Mouse (Mus musculus) heart, postnatal 0 days (tissue): ENCODE measurements around the gene Resp18. TPM values are rescaled to one million over a fixed set of nuclear protein-coding genes. Genes with fewer than 3 reads are reported as not detected.

Source experiments
- ATAC-seq: fragments of 200-750 bp; cut with Nextera tagmentation; 2 replicates; pipeline ENCODE4 v1.8.0; 2017; ENCODE audit warnings: low read depth, moderate number of reproducible peaks, moderate library complexity; ENCODE audit not compliant: insufficient read depth
- DNase-seq: peaks from one replicate; pipeline ENCODE4 v3.0.0-alpha.2; 2016; ENCODE audit warnings: low spot score
- H3K27ac ChIP-seq: fragments of 300-500 bp; sonication (generic); 2 replicates; pipeline ENCODE4 v1.5.1; 2014; ENCODE audit warnings: low read depth, mild to moderate bottlenecking
- H3K27me3 ChIP-seq: fragments of 300-500 bp; sonication (generic); 2 replicates; pipeline ENCODE4 v1.6.1; 2014; ENCODE audit warnings: low read length, mixed read lengths; ENCODE audit not compliant: control insufficient read depth, insufficient read depth
- H3K36me3 ChIP-seq: fragments of 300-500 bp; sonication (generic); replicated peaks from 2 replicates; pipeline ENCODE4 v1.6.1; 2014; ENCODE audit warnings: low read length, mixed read lengths; ENCODE audit not compliant: control insufficient read depth, insufficient read depth
- H3K4me1 ChIP-seq: fragments of 300-500 bp; sonication (generic); 2 replicates; pipeline ENCODE4 v1.6.1; 2014; ENCODE audit warnings: antibody characterized with exemption; ENCODE audit not compliant: control insufficient read depth, insufficient read depth
- H3K4me2 ChIP-seq: fragments of 300-500 bp; sonication (generic); 2 replicates; pipeline ENCODE4 v1.6.1; 2014; ENCODE audit warnings: low read depth, mild to moderate bottlenecking, low read length, moderate library complexity
- H3K4me3 ChIP-seq: fragments of 300-500 bp; sonication (generic); 2 replicates; pipeline ENCODE4 v1.5.1; 2014; ENCODE audit warnings: low read depth, low read length
- H3K9ac ChIP-seq: fragments of 300-500 bp; sonication (generic); replicated peaks from 2 replicates; pipeline ENCODE4 v1.6.1; 2014; ENCODE audit warnings: low read depth, low read length, mixed read lengths
- H3K9me3 ChIP-seq: fragments of 300-500 bp; sonication (generic); replicated peaks from 2 replicates; pipeline ENCODE4 v1.6.1; 2016; ENCODE audit warnings: low read length; ENCODE audit not compliant: control insufficient read depth
- CTCF ChIP-seq: IDR thresholded peaks from 2 replicates; pipeline ENCODE4 v1.5.1; 2016; ENCODE audit warnings: antibody characterized with exemption, control low read depth, low read depth
- EP300 ChIP-seq: IDR thresholded peaks from 2 replicates; pipeline ENCODE4 v1.6.1; 2016; ENCODE audit warnings: antibody characterized with exemption, low read depth
- WGBS: fragments of 180-500 bp; shearing (Covaris S2); extraction: QIAGEN DNeasy Blood & Tissue Kit; methylation state at CpG from one replicate; pipeline ENCODE4 v1.1.7; 2014; 5-methylcytosine and 5-hydroxymethylcytosine counted together
- polyA plus RNA-seq: library from polyadenylated mRNA; unstranded; fragments of >200 nt; fragmentation: Nextera tagmentation; extraction: Ambion mirVana; gene quantifications from 2 replicates; pipeline ENCODE4 v1.2.1, GENCODE M21; 2015
- total RNA-seq: library from RNA; depleted of rRNA; stranded (reverse); fragments of >200 nt; gene quantifications from 2 replicates; pipeline ENCODE4 v1.2.3, GENCODE M21; 2014; ENCODE audit warnings: low replicate concordance

Gene Resp18
- total and polyA plus RNA-seq, 2 experiments from 2014 or later: not detected

DNA sequence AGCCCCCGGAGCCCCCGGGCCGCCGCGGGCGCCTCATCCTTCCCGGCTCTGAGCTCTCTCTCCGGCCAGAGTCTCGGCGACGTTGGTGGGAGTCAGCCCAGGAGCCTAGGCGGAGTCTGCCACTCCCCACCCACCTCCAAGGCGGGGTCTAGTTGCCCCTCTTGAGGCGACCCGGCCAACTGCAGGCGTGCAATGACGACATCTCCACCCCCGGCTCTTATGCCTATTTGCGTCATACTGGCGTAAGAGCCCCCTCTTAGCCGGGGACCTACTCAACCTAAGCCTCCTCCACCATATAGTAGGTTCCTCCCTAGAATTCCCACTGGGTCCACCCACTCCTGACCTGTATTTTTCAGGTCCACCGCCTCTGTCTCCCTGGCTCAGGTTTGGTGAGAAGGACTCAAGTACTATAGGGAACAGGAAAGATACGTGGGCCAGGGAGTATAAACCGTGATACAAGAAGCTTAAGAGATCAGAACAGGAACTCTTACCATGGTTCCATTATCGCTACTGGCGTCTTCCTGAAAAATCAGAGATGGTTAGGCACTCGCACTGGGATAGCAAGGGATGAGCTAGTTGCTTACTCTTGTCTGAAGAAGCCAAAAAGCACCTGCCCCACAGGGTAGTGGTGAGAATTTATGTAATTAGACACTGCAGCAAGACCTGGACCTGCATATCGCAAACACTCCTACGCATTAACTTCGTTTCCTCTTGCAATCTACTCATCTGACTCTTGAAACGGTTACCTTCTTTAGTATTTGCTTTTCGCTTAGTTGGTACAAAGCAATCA is 13.9 kb downstream of the Resp18 start, which contains the start of gene Ptprn:
TSS of gene Ptprn (minus strand) at position 412 of the 790 bp plus-strand sequence.
- DNase-seq (no peak), ATAC-seq (no peak)
- Histone ChIP-seq H3K4me2 (no peak within 1 kb of the TSS), H3K9me3 (no peaks in the 10 kb centered on the region), H3K27ac (no peak within 1 kb of the TSS), H3K36me3 (no peaks in the 10 kb centered on the region), H3K4me3 (no peak within 1 kb of the TSS), H3K4me1 (no peaks in the 10 kb centered on the region), H3K9ac (no peak within 1 kb of the TSS), H3K27me3 (peaks cover 40% of the 10 kb centered on the region)
- TF ChIP-seq CTCF (no peak), EP300 (no peak)
- 9% methylated on average over 32 of the region's 32 CpGs for WGBS

DNA sequence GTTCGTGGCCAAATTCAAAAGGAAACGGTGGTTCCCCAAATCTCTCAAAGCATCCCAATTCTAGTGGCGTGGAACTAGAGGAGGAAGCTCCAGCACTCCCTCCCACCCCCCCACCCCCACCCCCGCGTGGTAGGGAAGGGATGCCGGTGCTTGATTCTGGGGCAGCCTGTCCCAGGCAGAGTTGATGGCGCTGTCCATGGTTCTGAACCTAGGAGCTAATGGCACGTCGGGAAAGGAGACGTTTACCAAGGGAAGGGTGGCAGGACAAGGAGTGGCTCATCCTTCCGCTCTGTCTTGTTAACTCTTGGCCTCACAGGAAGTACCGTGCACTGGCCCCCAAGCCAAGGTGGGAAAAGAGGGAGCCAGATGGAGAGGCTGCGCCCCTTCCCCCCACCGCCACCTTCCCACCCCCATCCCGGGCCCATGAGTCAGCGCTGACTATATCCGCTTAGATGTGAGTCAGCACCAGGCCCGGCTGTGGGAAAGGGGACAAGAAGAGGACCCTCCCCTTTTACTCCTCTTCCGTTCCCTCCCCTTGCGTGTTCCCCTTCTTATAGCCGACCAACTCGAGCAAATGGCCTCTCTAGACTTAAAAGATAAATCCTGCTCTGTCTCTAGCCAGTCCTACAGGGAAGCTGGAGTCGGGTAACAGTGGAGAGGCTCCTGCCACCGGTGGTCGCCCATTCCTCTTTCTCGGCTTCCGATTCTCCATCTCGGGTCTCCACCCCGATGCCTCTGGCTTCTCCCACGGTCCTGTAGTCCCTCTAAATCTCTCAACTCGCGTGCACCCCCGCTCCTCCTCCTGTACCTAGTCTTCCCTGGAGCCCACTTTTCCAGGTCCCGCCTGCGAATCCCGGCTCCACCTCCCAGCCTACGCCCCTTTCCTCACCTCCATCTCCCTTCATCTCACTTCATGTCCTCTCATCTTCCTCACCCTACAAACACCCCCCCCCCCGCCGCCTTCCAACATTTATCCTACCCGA is 15.0 kb downstream of the Resp18 start:
- Histone ChIP-seq H3K9ac (no peak overlapping the region), H3K27me3 (peaks cover 40% of the 10 kb centered on the region), H3K27ac (no peak overlapping the region), H3K4me3 (no peak overlapping the region), H3K9me3 (no peaks in the 10 kb centered on the region), H3K4me2 (no peak overlapping the region), H3K36me3 (no peaks in the 10 kb centered on the region), H3K4me1 (no peaks in the 10 kb centered on the region)
- no peak for ATAC-seq
- TF ChIP-seq CTCF: no peak
- TF ChIP-seq EP300: no peak
- peak; percentile 66 for DNase-seq
- 1% methylated on average over 40 of the region's 40 CpGs for WGBS

DNA sequence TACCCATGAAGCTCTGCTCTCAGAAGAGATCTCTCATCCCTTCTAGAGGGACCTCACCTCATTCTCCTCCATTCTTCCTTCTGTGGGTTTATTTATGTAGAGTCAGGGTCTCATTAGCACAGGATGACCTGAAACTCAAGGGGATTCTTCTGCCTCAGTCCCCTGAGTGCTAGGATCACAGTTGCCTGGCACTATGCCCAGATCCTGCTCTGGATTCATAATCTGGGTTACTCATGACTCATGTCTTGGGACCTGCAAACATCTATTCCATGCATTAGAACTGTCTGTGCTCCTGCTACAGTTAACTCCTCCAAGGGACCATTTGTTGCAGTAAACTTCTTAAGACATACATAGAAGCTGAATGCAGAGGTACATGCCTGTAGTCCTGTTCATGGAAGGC is 16.9 kb downstream of the Resp18 start:
- Histone ChIP-seq H3K36me3 (no peaks in the 10 kb centered on the region), H3K9me3 (no peaks in the 10 kb centered on the region), H3K4me3 (no peak overlapping the region), H3K27ac (no peak overlapping the region), H3K9ac (no peak overlapping the region), H3K27me3 (peaks cover 40% of the 10 kb centered on the region), H3K4me2 (no peak overlapping the region), H3K4me1 (no peaks in the 10 kb centered on the region)
- no peak for ATAC-seq
- DNase-seq: no peak
- no peak for TF ChIP-seq EP300
- no peak for TF ChIP-seq CTCF

DNA sequence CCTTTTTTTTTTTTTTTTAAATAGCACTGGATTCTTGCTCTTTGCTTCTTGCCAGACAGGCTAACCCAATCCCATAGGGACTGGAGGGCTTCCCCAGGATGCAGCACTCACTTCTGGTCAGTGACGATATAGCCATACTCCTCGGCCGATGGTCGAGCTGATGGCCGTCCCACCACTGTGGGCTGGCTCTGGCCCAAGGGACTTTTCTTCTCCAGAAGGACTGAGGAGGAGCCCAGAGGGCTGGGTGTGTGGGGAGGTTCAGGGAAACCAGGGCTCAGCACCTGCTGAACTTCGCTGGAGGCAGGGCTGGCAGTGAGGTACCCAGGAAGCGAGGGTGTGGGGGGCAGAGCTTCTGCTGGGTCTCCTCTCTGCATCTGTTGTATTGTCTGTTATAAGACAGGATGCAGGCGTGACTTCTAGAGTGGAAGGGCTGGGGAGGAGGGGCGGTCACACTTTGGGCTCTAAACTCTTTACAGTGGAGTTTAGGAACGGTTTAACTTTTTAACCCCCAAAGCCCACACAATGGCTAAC is 22.6 kb downstream of the Resp18 start:
- no peak overlapping the region for H3K4me3 ChIP-seq
- no peaks in the 10 kb centered on the region for H3K27me3 ChIP-seq
- H3K4me2 ChIP-seq: no peak overlapping the region
- DNase-seq (no peak), ATAC-seq (no peak)
- no peak for TF ChIP-seq EP300
- no peak for TF ChIP-seq CTCF
- H3K4me1 ChIP-seq: peaks cover 3% of the 10 kb centered on the region
- H3K27ac ChIP-seq: no peak overlapping the region
- no peaks in the 10 kb centered on the region for H3K36me3 ChIP-seq
- no peak overlapping the region for H3K9ac ChIP-seq
- H3K9me3 ChIP-seq: no peaks in the 10 kb centered on the region
- 37% methylated on average over 10 of the region's 10 CpGs for WGBS

DNA sequence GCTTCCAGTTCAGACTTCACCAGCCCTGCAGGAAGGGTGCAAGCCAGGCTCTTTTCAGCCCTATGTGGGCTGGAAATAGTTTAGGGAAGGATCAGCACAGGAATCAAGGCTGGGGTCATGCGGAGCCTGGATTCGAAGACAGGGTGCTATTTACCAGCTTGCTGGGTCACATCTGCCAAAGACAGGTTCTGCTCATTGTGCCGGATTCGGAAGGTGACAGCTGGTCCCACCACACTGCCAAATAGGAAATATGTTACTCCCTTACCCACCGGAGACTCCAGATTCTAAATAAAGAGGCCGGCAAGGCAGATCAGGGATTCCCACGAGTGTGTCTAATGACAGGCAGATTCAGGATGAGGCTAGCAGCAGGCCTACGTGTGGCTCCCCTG is 23.6 kb downstream of the Resp18 start:
- Histone ChIP-seq H3K4me3 (no peak overlapping the region), H3K9me3 (no peaks in the 10 kb centered on the region), H3K9ac (no peak overlapping the region), H3K36me3 (no peaks in the 10 kb centered on the region), H3K27me3 (no peaks in the 10 kb centered on the region), H3K27ac (no peak overlapping the region), H3K4me2 (no peak overlapping the region), H3K4me1 (peaks cover 3% of the 10 kb centered on the region)
- TF ChIP-seq EP300 (no peak), CTCF (no peak)
- ATAC-seq (no peak), DNase-seq (no peak)
- 66% methylated on average over 8 of the region's 8 CpGs for WGBS
